Mouse (Mus musculus) cerebellum, adult 2 months (tissue): ENCODE results near the gene Inf2. TPM values are rescaled to one million over a fixed set of nuclear protein-coding genes. Genes with fewer than 3 reads are reported as not detected.

Source experiments
- DNase-seq, 2 experiments: peaks; one replicate each; pipeline ENCODE4 v3.0.0; 2021
- H3K27ac ChIP-seq: fragments of 200-500 bp; 2 replicates; pipeline ENCODE4 v1.5.1; 2012; ENCODE audit warnings: low read length, control low read depth, inconsistent platforms; ENCODE audit not compliant: insufficient read depth
- H3K27me3 ChIP-seq: fragments of 200-500 bp; 2 replicates; pipeline ENCODE4 v1.6.1; 2012; ENCODE audit warnings: inconsistent platforms, mild to moderate bottlenecking, low read length, moderate library complexity; ENCODE audit not compliant: control insufficient read depth, insufficient read depth
- H3K4me1 ChIP-seq: fragments of 200-500 bp; 2 replicates; pipeline ENCODE4 v1.6.1; 2011; ENCODE audit warnings: low read length; ENCODE audit not compliant: control insufficient read depth, insufficient read depth
- H3K4me3 ChIP-seq: fragments of 200-500 bp; replicated peaks from 2 replicates; pipeline ENCODE3; 2011; ENCODE audit warnings: mild to moderate bottlenecking, low read depth, low read length, control low read depth; ENCODE audit not compliant: insufficient read depth
- CTCF ChIP-seq: fragments of 200-500 bp; IDR thresholded peaks from 2 replicates; pipeline ENCODE4 v1.5.1; 2011; ENCODE audit warnings: low read depth, mild to moderate bottlenecking, control low read depth, low read length, moderate library complexity, borderline replicate concordance; ENCODE audit not compliant: insufficient read depth
- POLR2A ChIP-seq: fragments of 200-500 bp; IDR thresholded peaks from 2 replicates; pipeline ENCODE4 v1.6.1; 2011; ENCODE audit warnings: low read length, control low read depth, borderline replicate concordance; ENCODE audit not compliant: insufficient read depth
- WGBS: fragments of 180-500 bp; shearing (Covaris S2); methylation state at CpG from one replicate; pipeline ENCODE4 v1.1.7; 2018; 5-methylcytosine and 5-hydroxymethylcytosine counted together
- polyA plus RNA-seq: library from polyadenylated mRNA; depleted of rRNA; stranded (reverse); fragments of >200 nt; gene quantifications from 2 replicates; pipeline ENCODE4 v1.2.3, GENCODE M21; 2012

Inf2 gene
- polyA plus RNA-seq, 1 experiment: 41.8 TPM

- Histone ChIP-seq H3K4me3 (no peak overlapping the region), H3K4me1 (no peaks in the 10 kb centered on the region), H3K27ac (no peak overlapping the region), H3K27me3 (no peaks in the 10 kb centered on the region)
- no peak for DNase-seq
- TF ChIP-seq CTCF (no peak), POLR2A (no peak)
- 70% methylated on average over 8 of the region's 8 CpGs for WGBS
Measured at GRCm38 (mm10) chr12:112575274-112575986, 13.2 kb upstream of the Inf2 start.

- Histone ChIP-seq H3K4me1 (no peaks in the 10 kb centered on the region), H3K27ac (no peak overlapping the region), H3K27me3 (no peaks in the 10 kb centered on the region), H3K4me3 (no peak overlapping the region)
- TF ChIP-seq POLR2A (no peak), CTCF (no peak)
- WGBS: 36% methylated on average over 6 of the region's 6 CpGs
- DNase-seq: no peak
Measured at GRCm38 (mm10) chr12:112576341-112576740, 12.2 kb upstream of the Inf2 start.

- DNase-seq: no peak
- TF ChIP-seq CTCF (no peak), POLR2A (no peak)
- no peaks in the 10 kb centered on the region for H3K4me1 ChIP-seq
- H3K27ac ChIP-seq: no peak overlapping the region
- 46% methylated on average over 3 of the region's 3 CpGs for WGBS
- no peaks in the 10 kb centered on the region for H3K27me3 ChIP-seq
- H3K4me3 ChIP-seq: no peak overlapping the region
Measured at GRCm38 (mm10) chr12:112576749-112577148, 11.8 kb upstream of the Inf2 start.

- Histone ChIP-seq H3K27ac (no peak overlapping the region), H3K27me3 (no peaks in the 10 kb centered on the region), H3K4me3 (no peak overlapping the region), H3K4me1 (no peaks in the 10 kb centered on the region)
- 72% methylated on average over 6 of the region's 6 CpGs for WGBS
- no peak for DNase-seq
- no peak for TF ChIP-seq POLR2A
- TF ChIP-seq CTCF: no peak
Measured at GRCm38 (mm10) chr12:112578296-112579090, 10.1 kb upstream of the Inf2 start.

GRCm38 (mm10) chr12:112579430-112579829 lies 9.2 kb upstream of the Inf2 start:
- Histone ChIP-seq H3K4me1 (no peaks in the 10 kb centered on the region), H3K4me3 (no peak overlapping the region), H3K27me3 (no peaks in the 10 kb centered on the region), H3K27ac (no peak overlapping the region)
- 76% methylated on average over 5 of the region's 5 CpGs for WGBS
- TF ChIP-seq POLR2A: no peak
- no peak for TF ChIP-seq CTCF
- DNase-seq: no peak

- H3K27ac ChIP-seq: no peak overlapping the region
- TF ChIP-seq POLR2A (no peak), CTCF (no peak)
- DNase-seq: no peak
- 91% methylated on average over 8 of the region's 8 CpGs for WGBS
- H3K4me1 ChIP-seq: no peaks in the 10 kb centered on the region
- no peak overlapping the region for H3K4me3 ChIP-seq
- H3K27me3 ChIP-seq: no peaks in the 10 kb centered on the region
Measured at GRCm38 (mm10) chr12:112579926-112580325, 8.7 kb upstream of the Inf2 start.

GRCm38 (mm10) chr12:112581113-112581512 lies 7.5 kb upstream of the Inf2 start:
- 84% methylated on average over 3 of the region's 3 CpGs for WGBS
- Histone ChIP-seq H3K27me3 (no peaks in the 10 kb centered on the region), H3K4me3 (no peak overlapping the region), H3K4me1 (peaks cover 6% of the 10 kb centered on the region), H3K27ac (no peak overlapping the region)
- TF ChIP-seq POLR2A (no peak), CTCF (no peak)
- no peak for DNase-seq

- H3K4me1 ChIP-seq: peaks cover 33% of the 10 kb centered on the region
- H3K4me3 ChIP-seq: no peak overlapping the region
- TF ChIP-seq POLR2A (no peak), CTCF (no peak)
- H3K27ac ChIP-seq: no peak overlapping the region
- no peak for DNase-seq
- no peaks in the 10 kb centered on the region for H3K27me3 ChIP-seq
- 97% methylated on average over 7 of the region's 7 CpGs for WGBS
Measured at GRCm38 (mm10) chr12:112584954-112585353, 3.6 kb upstream of the Inf2 start.
